Comparison of ENCODE assay signal across 12 mouse cellular contexts in the genomic region with DNA sequence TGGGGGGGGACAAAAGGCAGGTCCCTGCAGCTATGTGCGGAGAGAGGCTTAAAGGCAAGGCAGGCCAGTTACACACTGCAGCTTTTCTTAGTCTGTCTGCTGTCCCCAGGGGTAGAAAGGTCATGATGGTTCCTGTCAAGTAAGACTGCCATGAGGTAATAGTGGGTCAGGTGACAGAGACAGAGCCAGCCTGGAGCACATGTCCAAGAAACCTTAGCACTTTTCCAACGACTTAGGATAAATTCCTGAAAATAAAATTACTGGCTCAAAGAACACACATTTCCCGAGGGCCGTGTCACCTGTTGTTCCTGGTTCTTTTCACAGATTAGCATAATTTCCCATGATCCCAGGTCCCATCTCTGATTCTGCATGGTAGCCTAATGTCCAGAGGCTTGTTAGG. TPM values are rescaled to one million over a fixed set of nuclear protein-coding genes. Genes with fewer than 3 reads are reported as not detected.
DNase-seq lines count a peak whose midpoint lies in the region; ATAC-seq and TF ChIP-seq lines count a peak whose summit lies in the region.
"Had no signal": no experiment of that assay in that cellular context is flagged by ENCODE, and none has a peak within 500 bp of the region (broad histone marks: within the 10 kb centered on the region; RNA-seq: fewer than 3 reads in every experiment).

No protein-coding gene starts in this region.

- H3K79me2 ChIP-seq in heart, adult 2 months (replicated peaks; ENCODE audit: control insufficient read depth, insufficient read depth, low read length): no peaks in the 10 kb centered on the region

- no peaks in the 10 kb centered on the region for H3K27me3 ChIP-seq in heart, embryonic 10.5 days (ENCODE audit: insufficient read depth, poor library complexity, severe bottlenecking)
- H3K27me3 ChIP-seq in heart, adult 2 months (ENCODE audit: control insufficient read depth, insufficient read depth, low read length): peaks cover 2% of the 10 kb centered on the region; the same call in 1 of the 2 replicates
- H3K27me3 ChIP-seq in lung, embryonic 14.5 days (ENCODE audit: insufficient read depth, low read length): no peaks in the 10 kb centered on the region; the same call in 1 of the 2 replicates
- no peaks in the 10 kb centered on the region for H3K27me3 ChIP-seq in embryonic facial prominence, embryonic 14.5 days (replicated peaks; ENCODE audit: control insufficient read depth, insufficient read depth, low read length)
- no peaks in the 10 kb centered on the region for H3K27me3 ChIP-seq in limb, embryonic 13.5 days

- no peak for TF ChIP-seq CTCF in heart, adult 2 months (IDR thresholded peaks at IDR 0.05)
- no peak for TF ChIP-seq CTCF in lung, embryonic 14.5 days (IDR thresholded peaks at IDR 0.05; ENCODE audit: low read depth)

- TF ChIP-seq POLR2A in heart, adult 2 months (IDR thresholded peaks at IDR 0.05; ENCODE audit: insufficient read depth, low read depth, low read length): no peak

- no peak for ATAC-seq in lung, embryonic 14.5 days (ENCODE audit: insufficient read depth)
- ATAC-seq in embryonic facial prominence, embryonic 14.5 days (ENCODE audit: low read depth): peak; percentile 17; the same call in 1 of the 2 replicates
- ATAC-seq in limb, embryonic 13.5 days (ENCODE audit: low FRiP score, low read depth): no peak

- H3K9me3 ChIP-seq in heart, embryonic 10.5 days: no peaks in the 10 kb centered on the region
- no peaks in the 10 kb centered on the region for H3K9me3 ChIP-seq in lung, embryonic 14.5 days (ENCODE audit: low read depth, low read length)
- no peaks in the 10 kb centered on the region for H3K9me3 ChIP-seq in embryonic facial prominence, embryonic 14.5 days (ENCODE audit: control insufficient read depth, low read length)
- H3K9me3 ChIP-seq in limb, embryonic 13.5 days: no peaks in the 10 kb centered on the region

- peaks cover 48% of the 10 kb centered on the region for H3K4me1 ChIP-seq in heart, embryonic 10.5 days
- peaks cover 2% of the 10 kb centered on the region; the same call in 1 of the 2 replicates for H3K4me1 ChIP-seq in heart, adult 2 months (ENCODE audit: control insufficient read depth, insufficient read depth, low read length)
- peaks cover 20% of the 10 kb centered on the region for H3K4me1 ChIP-seq in lung, embryonic 14.5 days (ENCODE audit: insufficient read depth)
- H3K4me1 ChIP-seq in embryonic facial prominence, embryonic 14.5 days (ENCODE audit: control insufficient read depth, insufficient read depth, low read length): peaks cover 38% of the 10 kb centered on the region
- peaks cover 44% of the 10 kb centered on the region for H3K4me1 ChIP-seq in limb, embryonic 13.5 days

- TF ChIP-seq EP300 in heart, adult 2 months (IDR thresholded peaks at IDR 0.05; ENCODE audit: insufficient read depth, low read depth, low read length): no peak

- H3K36me3 ChIP-seq in heart, embryonic 10.5 days: no peaks in the 10 kb centered on the region
- no peaks in the 10 kb centered on the region for H3K36me3 ChIP-seq in heart, adult 2 months (ENCODE audit: control insufficient read depth, insufficient read depth, low read length)
- H3K36me3 ChIP-seq in lung, embryonic 14.5 days (ENCODE audit: insufficient read depth): peaks cover 7% of the 10 kb centered on the region
- H3K36me3 ChIP-seq in embryonic facial prominence, embryonic 14.5 days (ENCODE audit: control insufficient read depth, insufficient read depth, low read length): peaks cover 13% of the 10 kb centered on the region
- peaks cover 8% of the 10 kb centered on the region for H3K36me3 ChIP-seq in limb, embryonic 13.5 days

- no peak overlapping the region for H3K9ac ChIP-seq in heart, adult 2 months (ENCODE audit: low read depth, low read length)
- no peak overlapping the region for H3K9ac ChIP-seq in lung, embryonic 14.5 days
- H3K9ac ChIP-seq in embryonic facial prominence, embryonic 14.5 days (ENCODE audit: low read depth, low read length): no peak overlapping the region
- H3K9ac ChIP-seq in limb, embryonic 13.5 days: peak overlapping the region; percentile 100

- H3K27ac ChIP-seq in heart, embryonic 10.5 days: peak overlapping the region; percentile 82
- H3K27ac ChIP-seq in heart, adult 2 months: no peak overlapping the region
- H3K27ac ChIP-seq in lung, embryonic 14.5 days (ENCODE audit: low read depth): peak overlapping the region; percentile 70; the same call in 1 of the 2 replicates
- H3K27ac ChIP-seq in embryonic facial prominence, embryonic 14.5 days (replicated peaks; ENCODE audit: low read depth, low read length): peak overlapping the region; percentile 93
- H3K27ac ChIP-seq in limb, embryonic 13.5 days: peak overlapping the region; percentile 100

- 36% methylated on average over 4 of the region's 4 CpGs for WGBS in heart, embryonic 10.5 days
- 54% methylated on average over 4 of the region's 4 CpGs for WGBS in heart, adult 2 months
- 35% methylated on average over 4 of the region's 4 CpGs for WGBS in lung, embryonic 14.5 days
- 15% methylated on average over 4 of the region's 4 CpGs for WGBS in embryonic facial prominence, embryonic 14.5 days
- 15% methylated on average over 4 of the region's 4 CpGs for WGBS in limb, embryonic 13.5 days

- intact Hi-C loops in heart, adult 2 months (cut with DNase I): no loop called here

- no peak overlapping the region for H3K4me2 ChIP-seq in lung, embryonic 14.5 days
- H3K4me2 ChIP-seq in embryonic facial prominence, embryonic 14.5 days (ENCODE audit: low read depth, low read length): peak overlapping the region; percentile 35
- peak overlapping the region; percentile 83 for H3K4me2 ChIP-seq in limb, embryonic 13.5 days (replicated peaks)

- H3K4me3 ChIP-seq in heart, embryonic 10.5 days: no peak overlapping the region
- H3K4me3 ChIP-seq in heart, adult 2 months: no peak overlapping the region
- H3K4me3 ChIP-seq in lung, embryonic 14.5 days (ENCODE audit: low read depth, low read length): no peak overlapping the region
- H3K4me3 ChIP-seq in embryonic facial prominence, embryonic 14.5 days (ENCODE audit: low read depth, low read length): no peak overlapping the region
- H3K4me3 ChIP-seq in limb, embryonic 13.5 days: 0 out of 2 replicates have a peak overlapping the region, but pooled peaks have one; percentile 98

- no peak for DNase-seq in heart, embryonic 10.5 days (ENCODE audit: low spot score)
- DNase-seq in heart, adult 2 months: no peak
- DNase-seq in lung, embryonic 14.5 days: no peak
- no peak for DNase-seq in lung, postnatal 14 days
- no peak for DNase-seq in embryonic facial prominence, embryonic 14.5 days (ENCODE audit: low spot score)
- DNase-seq in layer of hippocampus, postnatal 14 days (ENCODE audit: low spot score in 2 of 2): no peak
- no peak for DNase-seq in right cerebral cortex, adult 2 months (ENCODE audit: low spot score in 2 of 2)
- DNase-seq: adrenal gland, adult 8-10 months; gastrocnemius, postnatal 10 days; lung, adult 18-20 months had no signal

RNA-seq across cellular contexts. Expression of gene Fzd2, which starts 6.1 kb away (rescaled TPM):
- polyA plus RNA-seq in heart, embryonic 10.5 days (2016; fragmentation: Nextera tagmentation; extraction: Ambion mirVana): 22.9 and 34.5 TPM in 2 replicates
- total RNA-seq in heart, adult 2 months (2021): 1 to 10 TPM; 2.6 to 2.8 TPM
- polyA plus RNA-seq in heart, adult 2 months (2012; rRNA removed): 7.2 and 10.0 TPM in 2 replicates
- 40.0 and 42.9 TPM in 2 replicates for polyA plus RNA-seq in lung, embryonic 14.5 days (2014; fragmentation: Nextera tagmentation; extraction: Ambion mirVana)
- polyA plus RNA-seq in embryonic facial prominence, embryonic 14.5 days (2014; fragmentation: Nextera tagmentation; extraction: Ambion mirVana): 41.7 and 48.9 TPM in 2 replicates
- 67.7 and 71.6 TPM in 2 replicates for polyA plus RNA-seq in limb, embryonic 13.5 days (2015; fragmentation: Nextera tagmentation; extraction: Ambion mirVana)
- total RNA-seq in layer of hippocampus, postnatal 14 days (2021): 1 to 10 TPM; 8.5 to 9.4 TPM

RNA-seq across cellular contexts. Expression of gene Gm11627, which starts 31.0 kb away (rescaled TPM):
- polyA plus RNA-seq in heart, embryonic 10.5 days (2016; fragmentation: Nextera tagmentation; extraction: Ambion mirVana): 11.6 and 13.5 TPM in 2 replicates
- total RNA-seq in heart, adult 2 months (2021): 1 to 10 TPM; 1.2 to 1.5 TPM
- polyA plus RNA-seq in heart, adult 2 months (2012; rRNA removed): 4.0 and 4.9 TPM in 2 replicates
- 14.3 and 15.3 TPM in 2 replicates for polyA plus RNA-seq in lung, embryonic 14.5 days (2014; fragmentation: Nextera tagmentation; extraction: Ambion mirVana)
- polyA plus RNA-seq in embryonic facial prominence, embryonic 14.5 days (2014; fragmentation: Nextera tagmentation; extraction: Ambion mirVana): 9.5 and 15.7 TPM in 2 replicates
- 7.7 and 9.1 TPM in 2 replicates for polyA plus RNA-seq in limb, embryonic 13.5 days (2015; fragmentation: Nextera tagmentation; extraction: Ambion mirVana)
- 1 to 10 TPM; 6.4 to 6.9 TPM for total RNA-seq in layer of hippocampus, postnatal 14 days (2021)

RNA-seq across cellular contexts. Expression of gene Meioc, which starts 53.3 kb away (rescaled TPM):
- 0.53 and 1.2 TPM in 2 replicates for polyA plus RNA-seq in heart, embryonic 10.5 days (2016; fragmentation: Nextera tagmentation; extraction: Ambion mirVana)
- not detected for total RNA-seq in heart, adult 2 months (2021)
- 0.09 TPM in 1 of 2 replicates, not detected in the other for polyA plus RNA-seq in heart, adult 2 months (2012; rRNA removed)
- polyA plus RNA-seq in lung, embryonic 14.5 days (2014; fragmentation: Nextera tagmentation; extraction: Ambion mirVana): 0.22 and 0.64 TPM in 2 replicates
- 0.95 and 1.3 TPM in 2 replicates for polyA plus RNA-seq in embryonic facial prominence, embryonic 14.5 days (2014; fragmentation: Nextera tagmentation; extraction: Ambion mirVana)
- polyA plus RNA-seq in limb, embryonic 13.5 days (2015; fragmentation: Nextera tagmentation; extraction: Ambion mirVana): 0.97 and 1.1 TPM in 2 replicates
- total RNA-seq in layer of hippocampus, postnatal 14 days (2021): not detected
- total RNA-seq: adrenal gland, adult 8-10 months; gastrocnemius, postnatal 10 days; layer of hippocampus, postnatal 25 days had no signal

RNA-seq across cellular contexts. Expression of gene Gpatch8, which starts 54.1 kb away (rescaled TPM):
- polyA plus RNA-seq in heart, embryonic 10.5 days (2016; fragmentation: Nextera tagmentation; extraction: Ambion mirVana): 45.7 and 47.0 TPM in 2 replicates
- 10 to 100 TPM; 14.8 to 18.0 TPM for total RNA-seq in heart, adult 2 months (2021)
- polyA plus RNA-seq in heart, adult 2 months (2012; rRNA removed): 11.7 and 16.8 TPM in 2 replicates
- 47.0 and 49.4 TPM in 2 replicates for polyA plus RNA-seq in lung, embryonic 14.5 days (2014; fragmentation: Nextera tagmentation; extraction: Ambion mirVana)
- 36.1 and 41.2 TPM in 2 replicates for polyA plus RNA-seq in embryonic facial prominence, embryonic 14.5 days (2014; fragmentation: Nextera tagmentation; extraction: Ambion mirVana)
- polyA plus RNA-seq in limb, embryonic 13.5 days (2015; fragmentation: Nextera tagmentation; extraction: Ambion mirVana): 80.0 and 81.0 TPM in 2 replicates
- total RNA-seq in layer of hippocampus, postnatal 14 days (2021): 10 to 100 TPM; 51.4 to 54.4 TPM
